Mouse (Mus musculus): ENCODE measurements at regions not wholly inside any gene's neighbourhood (a gene's known extent, or its start where the extent isn't known, plus 50 kb on each side); places are given as distances from the start of the nearest gene placed in this dataset.

- TF ChIP-seq CTCF (IDR thresholded peaks at IDR 0.05; ENCODE audit: borderline replicate concordance, control insufficient read depth, extremely low read depth, insufficient read depth, low read length, poor library complexity) = no peak
- no peak for TF ChIP-seq POLR2A (IDR thresholded peaks at IDR 0.05; ENCODE audit: control insufficient read depth, extremely low read depth, insufficient read depth, low read length, poor library complexity)
These were observed 300.8 kb upstream of the Gpc5 start for GRCm38 (mm10) chr14:114790946-114791830.
